Mouse (Mus musculus) CH12.LX (cell line): ENCODE measurements around the gene Cdc42ep5. TPM values are rescaled to one million over a fixed set of nuclear protein-coding genes. Genes with fewer than 3 reads are reported as not detected.

ENCODE experiments used
- DNase-seq: peaks from one replicate; pipeline ENCODE4 v3.0.0-alpha.2; 2013; ENCODE audit errors: extremely low read depth
- H3K27ac ChIP-seq: 2 replicates; pipeline ENCODE4 v1.5.1; 2012; ENCODE audit warnings: low read depth, mild to moderate bottlenecking, control low read depth, moderate library complexity; ENCODE audit not compliant: insufficient read depth
- H3K27me3 ChIP-seq: replicated peaks from 2 replicates; pipeline ENCODE3; 2012; ENCODE audit warnings: inconsistent platforms
- H3K36me3 ChIP-seq, 2 experiments: replicated peaks in 1 of 2; 2 replicates each; pipeline versions ENCODE3 to v1.6.1; 2012; ENCODE audit warnings: inconsistent platforms in 1 of 2, low read length in 1 of 2, mild to moderate bottlenecking in 1 of 2, mixed read lengths in 1 of 2, moderate library complexity in 1 of 2; ENCODE audit not compliant: control insufficient read depth in 1 of 2, insufficient read depth in 1 of 2
- H3K4me1 ChIP-seq, 2 experiments: 2 replicates each; pipeline ENCODE4 v1.6.1; 2012; ENCODE audit warnings: inconsistent platforms in 1 of 2, moderate library complexity in 1 of 2; ENCODE audit not compliant: insufficient read depth in 2 of 2, control insufficient read depth in 1 of 2
- H3K4me2 ChIP-seq: 2 replicates; pipeline ENCODE4 v1.6.1; 2012; ENCODE audit warnings: low read depth, mild to moderate bottlenecking, control low read depth; ENCODE audit not compliant: poor library complexity, insufficient read depth, severe bottlenecking
- H3K4me3 ChIP-seq, 3 experiments: fragments of 150-350 bp in 1 of 3; sonication (generic) in 1 of 3; replicated peaks in 1 of 3; 2 replicates each; pipeline versions ENCODE3 to v1.5.1; 2011 to 2012; ENCODE audit warnings: low read depth in 2 of 3, low read length in 2 of 3, mild to moderate bottlenecking in 2 of 3, moderate library complexity in 2 of 3, control low read depth in 1 of 3, improper control_type of control experiment in 1 of 3, inconsistent platforms in 1 of 3, mixed read lengths in 1 of 3; ENCODE audit not compliant: poor library complexity in 1 of 3
- H3K79me2 ChIP-seq: replicated peaks from 2 replicates; pipeline ENCODE4 v1.6.1; 2012; ENCODE audit warnings: mild to moderate bottlenecking, moderate library complexity; ENCODE audit not compliant: control insufficient read depth, poor library complexity, insufficient read depth, severe bottlenecking; ENCODE audit errors: extremely low read depth
- H3K9ac ChIP-seq: 2 replicates; pipeline ENCODE4 v1.6.1; 2012; ENCODE audit warnings: low read depth, mild to moderate bottlenecking, control low read depth, moderate library complexity; ENCODE audit not compliant: insufficient read depth
- H3K9me3 ChIP-seq: replicated peaks from 2 replicates; pipeline ENCODE3; 2012; ENCODE audit warnings: low read length, inconsistent platforms, mixed read lengths
- CHD1 ChIP-seq: IDR thresholded peaks from 2 replicates; pipeline ENCODE4 v1.6.1; 2012; ENCODE audit warnings: low read depth, low read length, improper control_type of control experiment, inconsistent platforms
- CHD2 ChIP-seq: IDR thresholded peaks from 2 replicates; pipeline ENCODE4 v1.6.1; 2011; ENCODE audit warnings: low read length, improper control_type of control experiment
- CTCF ChIP-seq, 2 experiments: IDR thresholded peaks in 1 of 2; conservative IDR thresholded peaks in 1 of 2; 2 replicates each; pipeline ENCODE4 v1.5.1; 2011 to 2012; ENCODE audit warnings: low read depth in 2 of 2, low read length in 2 of 2, improper control_type of control experiment in 1 of 2, inconsistent platforms in 1 of 2, mild to moderate bottlenecking in 1 of 2, moderate library complexity in 1 of 2
- ETS1 ChIP-seq: conservative IDR thresholded peaks from 2 replicates; pipeline ENCODE4 v1.6.1; 2012; ENCODE audit warnings: low read depth, mild to moderate bottlenecking, inconsistent platforms, low read length, improper control_type of control experiment, moderate library complexity
- HCFC1 ChIP-seq: IDR thresholded peaks from 2 replicates; pipeline ENCODE4 v1.6.1; 2012; ENCODE audit warnings: low read depth, mild to moderate bottlenecking, inconsistent platforms, low read length, improper control_type of control experiment
- IRF4 ChIP-seq: IDR thresholded peaks from 2 replicates; pipeline ENCODE4 v1.6.1; 2014; ENCODE audit warnings: low read depth, mild to moderate bottlenecking, inconsistent platforms, low read length, improper control_type of control experiment
- JUN ChIP-seq: IDR thresholded peaks from 2 replicates; pipeline ENCODE4 v1.6.1; 2011; ENCODE audit warnings: low read depth, mild to moderate bottlenecking, low read length, improper control_type of control experiment, moderate library complexity; ENCODE audit not compliant: insufficient read depth
- JUND ChIP-seq: conservative IDR thresholded peaks from 2 replicates; pipeline ENCODE4 v1.6.1; 2011; ENCODE audit warnings: low read depth, low read length, improper control_type of control experiment
- KAT2A ChIP-seq: IDR thresholded peaks from 2 replicates; pipeline ENCODE4 v1.6.1; 2012; ENCODE audit warnings: low read length, improper control_type of control experiment, inconsistent platforms; ENCODE audit not compliant: insufficient replicate concordance
- MAFK ChIP-seq: IDR thresholded peaks from 2 replicates; pipeline ENCODE4 v1.6.1; 2011; ENCODE audit warnings: low read length, improper control_type of control experiment; ENCODE audit not compliant: insufficient replicate concordance
- MYC ChIP-seq: IDR thresholded peaks from 2 replicates; pipeline ENCODE4 v1.6.1; 2011; ENCODE audit warnings: low read depth, mild to moderate bottlenecking, improper control_type of control experiment, low read length
- NELFE ChIP-seq: IDR thresholded peaks from 2 replicates; pipeline ENCODE4 v1.6.1; 2011; ENCODE audit warnings: low read depth, low read length, improper control_type of control experiment
- NRF1 ChIP-seq: IDR thresholded peaks from 2 replicates; pipeline ENCODE4 v1.6.1; 2014; ENCODE audit warnings: low read depth, mild to moderate bottlenecking, inconsistent platforms, low read length, improper control_type of control experiment, moderate library complexity
- PAX5 ChIP-seq: IDR thresholded peaks from 2 replicates; pipeline ENCODE4 v1.6.1; 2012; ENCODE audit warnings: low read length, inconsistent platforms, mixed read lengths
- POLR2A ChIP-seq: IDR thresholded peaks from 2 replicates; pipeline ENCODE4 v1.6.1; 2011; ENCODE audit warnings: low read depth, mild to moderate bottlenecking, improper control_type of control experiment, low read length
- RAD21 ChIP-seq: IDR thresholded peaks from 2 replicates; pipeline ENCODE4 v1.6.1; 2011; ENCODE audit warnings: low read depth, mild to moderate bottlenecking, low read length, improper control_type of control experiment, moderate library complexity
- SIN3A ChIP-seq: IDR thresholded peaks from 2 replicates; pipeline ENCODE4 v1.6.1; 2012; ENCODE audit warnings: low read length, improper control_type of control experiment, inconsistent platforms
- SMC3 ChIP-seq: IDR thresholded peaks from 2 replicates; pipeline ENCODE4 v1.6.1; 2011; ENCODE audit warnings: low read depth, low read length, improper control_type of control experiment
- TBP ChIP-seq: conservative IDR thresholded peaks from 2 replicates; pipeline ENCODE4 v1.6.1; 2011; ENCODE audit warnings: low read depth, low read length, improper control_type of control experiment
- TCF12 ChIP-seq: IDR thresholded peaks from 2 replicates; pipeline ENCODE4 v1.6.1; 2014; ENCODE audit warnings: low read depth, mild to moderate bottlenecking, inconsistent platforms, low read length, improper control_type of control experiment
- UBTF ChIP-seq: IDR thresholded peaks from 2 replicates; pipeline ENCODE4 v1.6.1; 2012; ENCODE audit warnings: low read depth, mild to moderate bottlenecking, inconsistent platforms, low read length, improper control_type of control experiment, moderate library complexity
- USF1 ChIP-seq: IDR thresholded peaks from 2 replicates; pipeline ENCODE4 v1.6.1; 2014; ENCODE audit warnings: low read depth, mild to moderate bottlenecking, inconsistent platforms, low read length, improper control_type of control experiment
- ZC3H11A ChIP-seq: IDR thresholded peaks from 2 replicates; pipeline ENCODE4 v1.6.1; 2012; ENCODE audit warnings: low read depth, mild to moderate bottlenecking, inconsistent platforms, low read length, improper control_type of control experiment
- ZKSCAN1 ChIP-seq: IDR thresholded peaks from 2 replicates; pipeline ENCODE4 v1.6.1; 2012; ENCODE audit warnings: low read depth, inconsistent platforms, low read length, improper control_type of control experiment, borderline replicate concordance
- ZMIZ1 ChIP-seq: IDR thresholded peaks from 2 replicates; pipeline ENCODE4 v1.6.1; 2012; ENCODE audit warnings: low read depth, mild to moderate bottlenecking, inconsistent platforms, low read length, improper control_type of control experiment
- dilution Hi-C: fragments of 300-500 bp; cut with MboI; formaldehyde crosslinking; loops from 2 replicates; pipeline ENCODE4 v1.14.3; 2020; ENCODE audit warnings: low sequenced_read_pairs; ENCODE audit not compliant: extremely low pct_unique_long_range_greater_than_20kb, extremely low pct_ligation_motif_present
- in situ Hi-C: fragments of 300-500 bp; cut with MboI; formaldehyde crosslinking; loops from 3 replicates; pipeline ENCODE4 v1.14.3; 2019; ENCODE audit warnings: low sequenced_read_pairs, low pct_ligation_motif_present, low pct_unique_long_range_greater_than_20kb, mixed read lengths
- polyA plus RNA-seq: library from polyadenylated mRNA; unstranded; fragments of >175 nt; gene quantifications from 2 replicates; pipeline ENCODE4 v1.2.1, GENCODE M21; 2012; ENCODE audit warnings: low read depth; ENCODE audit not compliant: insufficient read length
- total RNA-seq, 2 experiments: library from RNA; depleted of rRNA; stranded (reverse); fragments of 300-350 nt in 1 of 2; fragments of >200 nt in 1 of 2; gene quantifications; 2 replicates each; pipeline ENCODE4 v1.2.3; 2012 to 2014

Gene Cdc42ep5
- total and polyA plus RNA-seq, 3 experiments = 1.4 to 4.2 (median 2.1) TPM

GRCm38 (mm10) chr7:4138181-4138580 lies 26.5 kb downstream of the Cdc42ep5 start:
- H3K36me3 ChIP-seq = peaks cover 41 to 69% of the 10 kb centered on the region in 2 experiments
- dilution Hi-C loops = no loop called here
- DNase-seq = no peak
- TF ChIP-seq USF1 (no peak), SMC3 (no peak), UBTF (no peak), SIN3A (no peak), POLR2A (no peak), ZKSCAN1 (no peak), ETS1 (no peak)
- H3K9ac ChIP-seq = peak overlapping the region; percentile 67; the same call in 1 of the 2 replicates
- peaks cover 23% of the 10 kb centered on the region for H3K79me2 ChIP-seq
- H3K27ac ChIP-seq = no peak overlapping the region
- H3K9me3 ChIP-seq = no peaks in the 10 kb centered on the region
- H3K4me1 ChIP-seq = peaks cover 16 to 69% of the 10 kb centered on the region in 2 experiments
- peak overlapping the region in 2 of 3 experiments; percentile 86 to 95 for H3K4me3 ChIP-seq
- in situ Hi-C loops = no loop called here
- no peaks in the 10 kb centered on the region for H3K27me3 ChIP-seq
- H3K4me2 ChIP-seq = peak overlapping the region; percentile 44

DNA sequence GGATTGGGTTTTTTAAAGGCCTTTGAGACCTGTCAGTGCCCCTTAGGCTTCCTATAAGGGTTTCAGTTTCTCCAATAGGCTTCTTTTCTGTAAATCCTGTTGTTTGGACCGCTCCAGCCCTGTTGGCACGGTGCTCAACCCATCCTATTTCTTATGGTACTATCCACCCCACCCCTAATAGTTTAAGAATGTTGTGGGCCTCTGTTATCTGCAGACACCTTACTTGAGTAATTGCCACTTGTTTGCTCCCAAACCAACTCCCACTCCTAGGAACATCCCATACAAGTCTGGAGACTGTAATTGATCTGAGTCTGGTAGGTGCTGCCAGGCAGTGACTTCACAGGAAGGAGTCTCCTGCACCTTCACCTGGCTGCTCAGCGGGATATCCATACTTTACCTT lies 26.9 kb downstream of the Cdc42ep5 start:
- in situ Hi-C loops = no loop called here
- no peak for DNase-seq
- Histone ChIP-seq H3K4me2 (peak overlapping the region; percentile 44), H3K27ac (no peak overlapping the region), H3K36me3 (peaks cover 37 to 69% of the 10 kb centered on the region in 2 experiments), H3K27me3 (no peaks in the 10 kb centered on the region), H3K4me3 (peak overlapping the region; percentile 86 to 97 (median 95)), H3K9ac (peak overlapping the region; percentile 67), H3K79me2 (peaks cover 23% of the 10 kb centered on the region), H3K4me1 (peaks cover 16 to 73% of the 10 kb centered on the region in 2 experiments), H3K9me3 (no peaks in the 10 kb centered on the region)
- dilution Hi-C loops = no loop called here
- no peak for TF ChIP-seq CHD2
- TF ChIP-seq IRF4 = no peak
- no peak for TF ChIP-seq KAT2A

DNA sequence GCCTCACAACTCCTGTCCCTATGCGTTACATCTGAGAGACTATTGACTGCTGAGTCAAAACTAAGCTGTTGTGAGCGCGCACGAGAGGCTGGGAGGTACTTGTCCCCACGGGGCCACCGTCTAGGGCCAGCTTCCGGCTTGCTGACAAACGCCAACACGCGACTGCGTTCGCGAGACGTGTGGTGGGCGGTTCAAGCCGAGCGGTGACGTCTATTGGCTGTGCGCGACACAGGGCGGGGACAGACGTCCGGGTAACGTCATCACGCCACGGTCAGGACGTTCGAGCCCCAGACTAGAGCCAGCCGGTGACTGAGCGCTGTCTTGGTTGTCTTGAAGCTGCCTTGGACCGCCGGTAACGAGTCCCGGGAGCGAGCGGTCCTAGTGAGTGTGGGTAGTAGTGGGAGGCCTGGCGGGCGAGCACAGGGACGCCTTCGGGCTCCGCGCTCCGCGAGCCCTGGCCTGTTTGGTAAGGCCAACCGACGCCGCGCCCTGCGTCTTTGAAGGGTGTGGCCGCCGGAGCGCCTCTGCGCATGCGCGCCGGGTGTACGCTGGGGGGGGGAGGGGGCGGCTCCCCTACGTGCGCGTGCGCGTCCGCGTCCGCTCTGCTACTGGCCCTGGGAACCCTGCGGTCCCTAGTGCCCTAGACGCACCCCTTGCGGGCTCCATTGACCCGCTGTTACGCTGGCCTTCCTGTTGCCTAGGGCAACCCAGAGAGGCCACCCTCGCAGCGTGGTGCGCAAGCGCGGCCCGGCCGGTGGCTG lies 27.7 kb downstream of the Cdc42ep5 start, which contains the start of gene Leng8:
TSS of gene Leng8 (plus strand) at position 269 of the 761 bp plus-strand sequence.
- peak; percentile 98 for DNase-seq
- in situ Hi-C loops (no loop called here), dilution Hi-C loops (no loop called here)
- Histone ChIP-seq H3K4me1 (peaks cover 14 to 65% of the 10 kb centered on the region in 2 experiments), H3K4me2 (peak within 1 kb of the TSS; percentile 85), H3K9me3 (no peaks in the 10 kb centered on the region), H3K27ac (peak within 1 kb of the TSS; percentile 89), H3K79me2 (peaks cover 23% of the 10 kb centered on the region), H3K27me3 (no peaks in the 10 kb centered on the region), H3K36me3 (peaks cover 29 to 69% of the 10 kb centered on the region in 2 experiments), H3K4me3 (peak within 1 kb of the TSS; percentile 86 to 97 (median 95)), H3K9ac (peak within 1 kb of the TSS; percentile 76)
- TF ChIP-seq JUN (peak; percentile 66; the same call in 1 of the 2 replicates), TBP (0 out of 2 replicates have a peak, but pooled peaks have one; percentile 36), HCFC1 (peak; percentile 90), CHD1 (no peak), NELFE (peak; percentile 93), MYC (peak; percentile 84), RAD21 (no peak), NRF1 (peak; percentile 94), PAX5 (no peak), POLR2A (peak; percentile 90), ZC3H11A (no peak), TCF12 (peak; percentile 82), SIN3A (peak; percentile 95), CTCF (conservative IDR thresholded peaks at IDR 0.05 in 1 of 2, IDR thresholded peaks at IDR 0.05 in 1 of 2; ENCODE audit: low read depth in 2 of 2, low read length in 2 of 2) (no peak), ZMIZ1 (peak; percentile 89), MAFK (peak; percentile 69; the same call in 1 of the 2 replicates), JUND (peak; percentile 76)
